Mouse (Mus musculus) midbrain, embryonic 16.5 days (tissue): ENCODE data around the gene Arap2. TPM values are rescaled to one million over a fixed set of nuclear protein-coding genes. Genes with fewer than 3 reads are reported as not detected.

Source experiments
- ATAC-seq: fragments of 200-750 bp; cut with Nextera tagmentation; 2 replicates; pipeline ENCODE4 v1.8.0; 2017; ENCODE audit warnings: moderate TSS enrichment
- H3K27ac ChIP-seq: fragments of 300-500 bp; sonication (generic); 2 replicates; pipeline ENCODE4 v1.5.1; 2014; ENCODE audit warnings: mild to moderate bottlenecking, low read length, mixed read lengths
- H3K27me3 ChIP-seq: fragments of 300-500 bp; sonication (generic); 2 replicates; pipeline ENCODE4 v1.6.1; 2014; ENCODE audit warnings: low read depth, low read length, mixed read lengths; ENCODE audit not compliant: control insufficient read depth, insufficient read depth
- H3K36me3 ChIP-seq: fragments of 300-500 bp; sonication (generic); 2 replicates; pipeline ENCODE4 v1.6.1; 2014; ENCODE audit warnings: mild to moderate bottlenecking, low read length, moderate library complexity, mixed read lengths; ENCODE audit not compliant: control insufficient read depth, insufficient read depth
- H3K4me1 ChIP-seq: fragments of 300-500 bp; sonication (generic); 2 replicates; pipeline ENCODE4 v1.6.1; 2014; ENCODE audit warnings: mild to moderate bottlenecking, low read length, mixed read lengths; ENCODE audit not compliant: control insufficient read depth, insufficient read depth
- H3K4me2 ChIP-seq: fragments of 300-500 bp; sonication (generic); 2 replicates; pipeline ENCODE4 v1.6.1; 2014; ENCODE audit warnings: mild to moderate bottlenecking, low read length, mixed read lengths
- H3K4me3 ChIP-seq: fragments of 300-500 bp; sonication (generic); 2 replicates; pipeline ENCODE4 v1.5.1; 2014; ENCODE audit warnings: low read depth, mild to moderate bottlenecking, low read length, moderate library complexity, mixed read lengths
- H3K9ac ChIP-seq: fragments of 300-500 bp; sonication (generic); 2 replicates; pipeline ENCODE4 v1.6.1; 2014; ENCODE audit warnings: low read depth, low read length, mixed read lengths
- H3K9me3 ChIP-seq: fragments of 300-500 bp; sonication (generic); replicated peaks from 2 replicates; pipeline ENCODE4 v1.6.1; 2014; ENCODE audit warnings: mild to moderate bottlenecking, low read length, mixed read lengths; ENCODE audit not compliant: control insufficient read depth, poor library complexity, severe bottlenecking
- WGBS: fragments of 180-500 bp; shearing (Covaris S2); extraction: QIAGEN DNeasy Blood & Tissue Kit; methylation state at CpG from one replicate; pipeline ENCODE4 v1.1.7; 2014; 5-methylcytosine and 5-hydroxymethylcytosine counted together
- polyA plus RNA-seq: library from polyadenylated mRNA; unstranded; fragments of >200 nt; fragmentation: Nextera tagmentation; extraction: Ambion mirVana; gene quantifications from 2 replicates; pipeline ENCODE4 v1.2.1, GENCODE M21; 2015

The Arap2 gene
- polyA plus RNA-seq, 1 experiment from 2014 or later = 8.1 TPM

GRCm38 (mm10) chr5:62716468-62716867 is 49.5 kb downstream of the Arap2 start:
- H3K27me3 ChIP-seq = no peaks in the 10 kb centered on the region
- no peak for ATAC-seq
- no peak overlapping the region for H3K9ac ChIP-seq
- WGBS = 97% methylated on average over 3 of the region's 3 CpGs
- H3K9me3 ChIP-seq = no peaks in the 10 kb centered on the region
- H3K4me3 ChIP-seq = no peak overlapping the region
- H3K36me3 ChIP-seq = no peaks in the 10 kb centered on the region
- H3K4me2 ChIP-seq = no peak overlapping the region
- no peak overlapping the region for H3K27ac ChIP-seq
- H3K4me1 ChIP-seq = no peaks in the 10 kb centered on the region

- H3K4me3 ChIP-seq = no peak overlapping the region
- 96% methylated on average over 1 of the region's 1 CpGs for WGBS
- H3K27me3 ChIP-seq = no peaks in the 10 kb centered on the region
- H3K27ac ChIP-seq = no peak overlapping the region
- no peak overlapping the region for H3K9ac ChIP-seq
- no peak overlapping the region for H3K4me2 ChIP-seq
- no peak for ATAC-seq
- no peaks in the 10 kb centered on the region for H3K36me3 ChIP-seq
- no peaks in the 10 kb centered on the region for H3K4me1 ChIP-seq
- H3K9me3 ChIP-seq = no peaks in the 10 kb centered on the region
Measured at GRCm38 (mm10) chr5:62715977-62716376, 50.0 kb downstream of the Arap2 start.

GRCm38 (mm10) chr5:62715436-62715835 is 50.5 kb downstream of the Arap2 start:
- no peaks in the 10 kb centered on the region for H3K36me3 ChIP-seq
- H3K4me3 ChIP-seq = no peak overlapping the region
- no peaks in the 10 kb centered on the region for H3K4me1 ChIP-seq
- 79% methylated on average over 4 of the region's 4 CpGs for WGBS
- ATAC-seq = no peak
- no peak overlapping the region for H3K4me2 ChIP-seq
- no peak overlapping the region for H3K27ac ChIP-seq
- no peak overlapping the region for H3K9ac ChIP-seq
- no peaks in the 10 kb centered on the region for H3K9me3 ChIP-seq
- no peaks in the 10 kb centered on the region for H3K27me3 ChIP-seq

- H3K27me3 ChIP-seq = no peaks in the 10 kb centered on the region
- H3K4me1 ChIP-seq = peaks cover 8% of the 10 kb centered on the region; the same call in 1 of the 2 replicates
- no peak for ATAC-seq
- H3K4me3 ChIP-seq = no peak overlapping the region
- WGBS = 82% methylated on average over 6 of the region's 6 CpGs
- no peaks in the 10 kb centered on the region for H3K9me3 ChIP-seq
- no peak overlapping the region for H3K9ac ChIP-seq
- no peak overlapping the region for H3K4me2 ChIP-seq
- no peaks in the 10 kb centered on the region for H3K36me3 ChIP-seq
- no peak overlapping the region for H3K27ac ChIP-seq
Measured at GRCm38 (mm10) chr5:62710955-62711354, 55.0 kb downstream of the Arap2 start.

GRCm38 (mm10) chr5:62706900-62707299 is 59.1 kb downstream of the Arap2 start:
- Histone ChIP-seq H3K27me3 (no peaks in the 10 kb centered on the region), H3K4me2 (peak overlapping the region; percentile 30), H3K27ac (no peak overlapping the region), H3K4me3 (no peak overlapping the region), H3K36me3 (no peaks in the 10 kb centered on the region), H3K9ac (no peak overlapping the region), H3K9me3 (no peaks in the 10 kb centered on the region), H3K4me1 (peaks cover 8% of the 10 kb centered on the region; the same call in 1 of the 2 replicates)
- ATAC-seq = peak; percentile 96
- 14% methylated on average over 7 of the region's 7 CpGs for WGBS

- Histone ChIP-seq H3K9ac (no peak overlapping the region), H3K27me3 (no peaks in the 10 kb centered on the region), H3K9me3 (no peaks in the 10 kb centered on the region), H3K4me1 (no peaks in the 10 kb centered on the region), H3K4me3 (no peak overlapping the region), H3K4me2 (no peak overlapping the region), H3K36me3 (no peaks in the 10 kb centered on the region), H3K27ac (no peak overlapping the region)
- no peak for ATAC-seq
- WGBS = 78% methylated on average over 4 of the region's 4 CpGs
Measured at GRCm38 (mm10) chr5:62689965-62690364, 76.0 kb downstream of the Arap2 start.

GRCm38 (mm10) chr5:62683751-62684150 is 82.2 kb downstream of the Arap2 start:
- no peak for ATAC-seq
- Histone ChIP-seq H3K36me3 (no peaks in the 10 kb centered on the region), H3K4me2 (no peak overlapping the region), H3K4me3 (no peak overlapping the region), H3K27ac (no peak overlapping the region), H3K27me3 (no peaks in the 10 kb centered on the region), H3K9ac (no peak overlapping the region), H3K4me1 (no peaks in the 10 kb centered on the region), H3K9me3 (no peaks in the 10 kb centered on the region)
- whole genome bisulfite sequencing = 79% methylated on average over 3 of the region's 3 CpGs

- no peaks in the 10 kb centered on the region for H3K36me3 ChIP-seq
- H3K27ac ChIP-seq = no peak overlapping the region
- H3K27me3 ChIP-seq = no peaks in the 10 kb centered on the region
- peak; percentile 14; the same call in 1 of the 2 replicates for ATAC-seq
- no peaks in the 10 kb centered on the region for H3K4me1 ChIP-seq
- H3K9ac ChIP-seq = no peak overlapping the region
- WGBS = 36% methylated on average over 3 of the region's 3 CpGs
- no peak overlapping the region for H3K4me2 ChIP-seq
- no peaks in the 10 kb centered on the region for H3K9me3 ChIP-seq
- no peak overlapping the region for H3K4me3 ChIP-seq
Measured at GRCm38 (mm10) chr5:62683207-62683606, 82.8 kb downstream of the Arap2 start.

- peaks cover 5% of the 10 kb centered on the region; the same call in 1 of the 2 replicates for H3K4me1 ChIP-seq
- 85% methylated on average over 7 of the region's 7 CpGs for WGBS
- no peak for ATAC-seq
- no peaks in the 10 kb centered on the region for H3K9me3 ChIP-seq
- H3K4me3 ChIP-seq = no peak overlapping the region
- H3K4me2 ChIP-seq = no peak overlapping the region
- no peaks in the 10 kb centered on the region for H3K36me3 ChIP-seq
- H3K9ac ChIP-seq = no peak overlapping the region
- no peak overlapping the region for H3K27ac ChIP-seq
- no peaks in the 10 kb centered on the region for H3K27me3 ChIP-seq
Measured at GRCm38 (mm10) chr5:62677390-62677789, 88.6 kb downstream of the Arap2 start.
